Mouse (Mus musculus): Measurements from ENCODE around the gene BC049352. TPM values are rescaled to one million over a fixed set of nuclear protein-coding genes. Genes with fewer than 3 reads are reported as not detected.
A peak's percentile ranks its signal among the peaks of the same experiment; 100 is the strongest.

The BC049352 gene
- total and polyA plus RNA-seq, 3 experiments = 0.23 TPM; not detected in 2

DNA sequence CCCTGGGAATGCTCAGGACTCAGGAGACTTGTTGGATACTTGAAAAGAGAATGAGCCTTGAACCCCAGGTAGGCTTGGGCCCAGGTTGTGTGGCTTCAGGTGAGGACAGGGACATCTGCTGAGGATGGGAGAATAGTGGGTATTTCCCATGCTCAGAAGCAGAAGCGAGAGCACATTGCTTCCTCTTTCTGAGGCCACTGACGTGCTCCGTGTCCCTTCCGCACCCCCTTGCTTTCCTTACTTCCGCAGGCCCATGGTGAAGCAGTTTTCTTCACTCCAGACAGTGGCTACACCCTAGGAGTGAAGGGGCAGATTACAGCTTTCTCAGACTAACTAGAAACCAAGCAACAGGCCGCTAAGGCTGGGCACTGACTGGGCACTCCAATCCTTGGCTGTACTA lies 64.3 kb downstream of the BC049352 start:
- H3K9ac ChIP-seq (ENCODE audit: low read depth, low read length) = no peak overlapping the region
- TF ChIP-seq POLR2A (IDR thresholded peaks at IDR 0.05; ENCODE audit: insufficient read depth, low read depth, low read length) (no peak), CTCF (IDR thresholded peaks at IDR 0.05) (no peak), EP300 (IDR thresholded peaks at IDR 0.05; ENCODE audit: insufficient read depth, low read depth, low read length) (no peak)
- no peaks in the 10 kb centered on the region for H3K27me3 ChIP-seq (ENCODE audit: control insufficient read depth, insufficient read depth, low read length)
- no peaks in the 10 kb centered on the region for H3K36me3 ChIP-seq (ENCODE audit: control insufficient read depth, insufficient read depth, low read length)
- no peak overlapping the region for H3K4me3 ChIP-seq
- 82% methylated on average over 6 of the region's 6 CpGs for WGBS
- H3K79me2 ChIP-seq (replicated peaks; ENCODE audit: control insufficient read depth, insufficient read depth, low read length) = no peaks in the 10 kb centered on the region
- peak overlapping the region; percentile 39 for H3K27ac ChIP-seq
- DNase-seq = peak in 1 of 2 experiments; percentile 68
- peaks cover 1% of the 10 kb centered on the region; the same call in 1 of the 2 replicates for H3K4me1 ChIP-seq (ENCODE audit: control insufficient read depth, insufficient read depth, low read length)
- intact Hi-C loops (cut with DNase I) = no loop called here

DNA sequence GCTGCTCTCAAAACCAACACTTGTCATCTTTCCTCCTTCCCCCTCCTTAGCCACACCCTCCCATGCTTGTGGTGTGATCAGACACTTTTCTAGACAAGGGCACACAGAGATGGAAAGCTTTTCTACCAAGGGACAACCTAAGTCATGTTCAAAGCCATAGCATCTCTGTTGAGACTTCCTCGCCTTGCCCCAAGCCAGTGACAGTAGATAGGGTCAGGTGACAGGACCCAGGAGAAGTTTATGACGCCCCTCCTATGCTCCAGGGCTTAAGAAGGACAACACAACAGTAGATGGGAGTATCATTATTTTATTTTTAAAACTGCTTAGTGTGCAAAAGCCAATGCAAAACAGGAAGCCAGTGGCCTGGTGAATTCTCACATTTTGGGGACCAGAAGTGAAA lies 65.7 kb downstream of the BC049352 start:
- H3K4me3 ChIP-seq = no peak overlapping the region
- H3K4me1 ChIP-seq (ENCODE audit: control insufficient read depth, insufficient read depth, low read length) = peaks cover 1% of the 10 kb centered on the region; the same call in 1 of the 2 replicates
- no peak; the same call in 1 of the 2 replicates for TF ChIP-seq POLR2A (IDR thresholded peaks at IDR 0.05; ENCODE audit: insufficient read depth, low read depth, low read length)
- TF ChIP-seq CTCF (IDR thresholded peaks at IDR 0.05) = no peak
- no peak for TF ChIP-seq EP300 (IDR thresholded peaks at IDR 0.05; ENCODE audit: insufficient read depth, low read depth, low read length)
- H3K36me3 ChIP-seq (ENCODE audit: control insufficient read depth, insufficient read depth, low read length) = no peaks in the 10 kb centered on the region
- peak in 1 of 2 experiments; percentile 40 for DNase-seq
- H3K79me2 ChIP-seq (replicated peaks; ENCODE audit: control insufficient read depth, insufficient read depth, low read length) = no peaks in the 10 kb centered on the region
- intact Hi-C loops (cut with DNase I) = no loop called here
- H3K9ac ChIP-seq (ENCODE audit: low read depth, low read length) = no peak overlapping the region
- H3K27ac ChIP-seq = peak overlapping the region; percentile 0; the same call in 1 of the 2 replicates
- no peaks in the 10 kb centered on the region for H3K27me3 ChIP-seq (ENCODE audit: control insufficient read depth, insufficient read depth, low read length)
- 54% methylated on average over 2 of the region's 2 CpGs for WGBS

DNA sequence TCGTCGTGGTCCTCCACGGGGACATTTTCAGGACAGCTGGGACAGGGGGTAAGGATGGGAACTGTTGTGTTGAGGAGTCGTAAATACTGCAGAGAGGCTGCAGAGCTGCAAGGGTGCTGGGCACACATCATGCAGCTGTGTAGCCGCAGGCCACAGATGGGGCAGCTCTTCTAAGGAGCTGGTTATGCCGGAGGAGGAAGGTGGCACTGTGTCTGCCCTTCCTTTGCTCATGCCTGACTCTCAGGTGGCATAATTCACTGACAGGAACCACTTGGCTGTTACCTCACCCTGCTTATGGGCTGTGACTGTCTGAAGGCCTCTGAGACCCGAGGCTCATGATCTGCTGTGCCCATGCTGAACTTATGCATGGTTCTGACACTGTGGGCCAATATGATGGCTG lies 68.5 kb downstream of the BC049352 start:
- TF ChIP-seq POLR2A (IDR thresholded peaks at IDR 0.05; ENCODE audit: insufficient read depth, low read depth, low read length) (no peak), CTCF (IDR thresholded peaks at IDR 0.05) (no peak)
- peaks cover 1% of the 10 kb centered on the region; the same call in 1 of the 2 replicates for H3K4me1 ChIP-seq (ENCODE audit: control insufficient read depth, insufficient read depth, low read length)
- no peak overlapping the region for H3K4me3 ChIP-seq
- no peaks in the 10 kb centered on the region for H3K36me3 ChIP-seq (ENCODE audit: control insufficient read depth, insufficient read depth, low read length)
- no peak overlapping the region for H3K27ac ChIP-seq
- WGBS = 84% methylated on average over 7 of the region's 7 CpGs
- no peak for DNase-seq
- no peaks in the 10 kb centered on the region for H3K79me2 ChIP-seq (replicated peaks; ENCODE audit: control insufficient read depth, insufficient read depth, low read length)
- H3K27me3 ChIP-seq (ENCODE audit: control insufficient read depth, insufficient read depth, low read length) = no peaks in the 10 kb centered on the region
- intact Hi-C loops (cut with DNase I) = no loop called here
- no peak overlapping the region for H3K9ac ChIP-seq (ENCODE audit: low read depth, low read length)

DNA sequence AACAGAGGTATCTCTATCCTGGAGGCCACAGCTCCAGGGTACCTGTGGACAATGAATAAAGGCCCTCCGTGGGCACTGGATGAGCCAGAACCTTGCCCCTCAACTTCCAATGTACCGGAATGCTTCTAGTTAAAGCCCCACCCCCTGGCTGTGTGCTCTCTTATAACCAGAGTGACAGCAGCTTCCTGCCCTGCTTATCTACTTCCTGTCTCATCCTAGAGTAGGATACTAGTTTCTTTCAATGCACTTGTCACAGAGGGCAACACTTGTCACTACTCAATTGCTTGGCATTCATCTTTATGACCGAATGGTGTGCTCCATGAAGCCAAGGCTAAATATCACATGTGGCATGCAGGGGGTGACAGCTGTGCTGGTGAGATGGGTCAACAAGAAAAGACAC lies 69.5 kb downstream of the BC049352 start:
- TF ChIP-seq EP300 (IDR thresholded peaks at IDR 0.05; ENCODE audit: insufficient read depth, low read depth, low read length) (no peak), POLR2A (IDR thresholded peaks at IDR 0.05; ENCODE audit: insufficient read depth, low read depth, low read length) (no peak), CTCF (IDR thresholded peaks at IDR 0.05) (no peak)
- WGBS = 31% methylated on average over 3 of the region's 3 CpGs
- no peaks in the 10 kb centered on the region for H3K79me2 ChIP-seq (replicated peaks; ENCODE audit: control insufficient read depth, insufficient read depth, low read length)
- intact Hi-C loops (cut with DNase I) = no loop called here
- H3K27ac ChIP-seq = no peak overlapping the region
- no peak overlapping the region for H3K9ac ChIP-seq (ENCODE audit: low read depth, low read length)
- no peak overlapping the region for H3K4me3 ChIP-seq
- no peaks in the 10 kb centered on the region for H3K27me3 ChIP-seq (ENCODE audit: control insufficient read depth, insufficient read depth, low read length)
- no peak for DNase-seq
- no peaks in the 10 kb centered on the region for H3K36me3 ChIP-seq (ENCODE audit: control insufficient read depth, insufficient read depth, low read length)
- peaks cover 1% of the 10 kb centered on the region; the same call in 1 of the 2 replicates for H3K4me1 ChIP-seq (ENCODE audit: control insufficient read depth, insufficient read depth, low read length)

DNA sequence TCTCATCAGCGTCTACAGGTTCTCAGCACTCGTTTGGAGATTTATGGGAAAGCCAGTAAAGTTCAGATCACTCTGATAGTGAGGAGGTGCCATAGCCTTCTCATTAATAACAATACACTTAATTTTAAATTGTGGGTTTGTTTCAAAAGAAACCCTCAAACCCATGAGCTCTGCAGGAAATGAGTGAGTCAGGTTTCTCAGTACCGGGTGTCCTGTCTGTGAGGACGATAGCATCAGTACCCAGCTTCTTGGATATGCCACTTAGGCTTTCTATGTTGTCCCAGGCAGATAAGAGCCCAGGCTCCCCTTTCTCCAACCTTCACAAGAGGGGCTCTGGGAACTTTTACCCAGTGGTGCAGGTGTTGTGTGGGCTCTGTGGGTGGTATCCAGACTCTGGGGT lies 70.2 kb downstream of the BC049352 start:
- intact Hi-C loops (cut with DNase I) = no loop called here
- 47% methylated on average over 4 of the region's 4 CpGs for WGBS

DNA sequence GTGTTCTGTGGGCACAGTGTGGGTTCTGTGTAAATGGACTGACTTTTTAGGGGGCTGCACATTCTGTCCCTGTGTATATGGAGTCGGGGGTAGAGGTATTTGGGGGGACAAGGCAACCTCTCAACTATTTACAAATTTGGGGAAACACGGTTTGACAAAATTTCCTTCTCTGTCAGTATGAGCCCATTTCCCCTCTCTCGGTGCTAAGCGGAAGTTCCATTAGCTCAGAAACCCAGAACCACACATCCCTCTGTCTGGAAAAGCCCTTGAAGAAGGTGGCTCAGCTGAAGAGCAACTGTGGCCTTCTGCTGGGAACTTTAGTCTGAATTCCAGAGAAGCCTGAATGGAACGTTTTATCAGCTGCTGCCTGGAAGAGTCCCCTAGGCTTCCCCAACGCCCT lies 70.6 kb downstream of the BC049352 start:
- no peak overlapping the region for H3K27ac ChIP-seq
- DNase-seq = no peak
- H3K27me3 ChIP-seq (ENCODE audit: control insufficient read depth, insufficient read depth, low read length) = no peaks in the 10 kb centered on the region
- no peak overlapping the region for H3K4me3 ChIP-seq
- H3K36me3 ChIP-seq (ENCODE audit: control insufficient read depth, insufficient read depth, low read length) = no peaks in the 10 kb centered on the region
- H3K79me2 ChIP-seq (replicated peaks; ENCODE audit: control insufficient read depth, insufficient read depth, low read length) = no peaks in the 10 kb centered on the region
- H3K9ac ChIP-seq (ENCODE audit: low read depth, low read length) = no peak overlapping the region
- peaks cover 1% of the 10 kb centered on the region; the same call in 1 of the 2 replicates for H3K4me1 ChIP-seq (ENCODE audit: control insufficient read depth, insufficient read depth, low read length)
- intact Hi-C loops (cut with DNase I) = no loop called here
- WGBS = 50% methylated on average over 6 of the region's 6 CpGs
- TF ChIP-seq CTCF (IDR thresholded peaks at IDR 0.05) (no peak), POLR2A (IDR thresholded peaks at IDR 0.05; ENCODE audit: insufficient read depth, low read depth, low read length) (no peak), EP300 (IDR thresholded peaks at IDR 0.05; ENCODE audit: insufficient read depth, low read depth, low read length) (no peak)

More for the DNA sequence above, 70.2 kb downstream of the BC049352 start:
- Histone ChIP-seq H3K4me1 (ENCODE audit: control insufficient read depth, insufficient read depth, low read length) (peaks cover 1% of the 10 kb centered on the region; the same call in 1 of the 2 replicates), H3K27me3 (ENCODE audit: control insufficient read depth, insufficient read depth, low read length) (no peaks in the 10 kb centered on the region), H3K9ac (ENCODE audit: low read depth, low read length) (no peak overlapping the region), H3K79me2 (replicated peaks; ENCODE audit: control insufficient read depth, insufficient read depth, low read length) (no peaks in the 10 kb centered on the region), H3K4me3 (no peak overlapping the region), H3K36me3 (ENCODE audit: control insufficient read depth, insufficient read depth, low read length) (no peaks in the 10 kb centered on the region), H3K27ac (no peak overlapping the region)
- DNase-seq = no peak
- no peak for TF ChIP-seq POLR2A (IDR thresholded peaks at IDR 0.05; ENCODE audit: insufficient read depth, low read depth, low read length)
- TF ChIP-seq EP300 (IDR thresholded peaks at IDR 0.05; ENCODE audit: insufficient read depth, low read depth, low read length) = no peak
- no peak for TF ChIP-seq CTCF (IDR thresholded peaks at IDR 0.05)

Measured in heart, adult 2 months (tissue).